Mouse (Mus musculus): Measurements from ENCODE around the gene Esrrg. TPM values are rescaled to one million over a fixed set of nuclear protein-coding genes. Genes with fewer than 3 reads are reported as not detected.

Esrrg gene
- total RNA-seq, 1 experiment from 2014 or later = not detected

- ATAC-seq (replicated peaks; ENCODE audit: insufficient number of reproducible peaks, low FRiP score, low TSS enrichment, poor library complexity, severe bottlenecking) = no peak
Observed at GRCm38 (mm10) chr1:187872744-187873143, 264.2 kb downstream of the Esrrg start.

- ATAC-seq (replicated peaks; ENCODE audit: insufficient number of reproducible peaks, low FRiP score, low TSS enrichment, poor library complexity, severe bottlenecking) = no peak
Observed at GRCm38 (mm10) chr1:187873770-187874169, 265.2 kb downstream of the Esrrg start.

- no peak for ATAC-seq (replicated peaks; ENCODE audit: insufficient number of reproducible peaks, low FRiP score, low TSS enrichment, poor library complexity, severe bottlenecking)
Observed at GRCm38 (mm10) chr1:187887270-187887669, 278.7 kb downstream of the Esrrg start.

DNA sequence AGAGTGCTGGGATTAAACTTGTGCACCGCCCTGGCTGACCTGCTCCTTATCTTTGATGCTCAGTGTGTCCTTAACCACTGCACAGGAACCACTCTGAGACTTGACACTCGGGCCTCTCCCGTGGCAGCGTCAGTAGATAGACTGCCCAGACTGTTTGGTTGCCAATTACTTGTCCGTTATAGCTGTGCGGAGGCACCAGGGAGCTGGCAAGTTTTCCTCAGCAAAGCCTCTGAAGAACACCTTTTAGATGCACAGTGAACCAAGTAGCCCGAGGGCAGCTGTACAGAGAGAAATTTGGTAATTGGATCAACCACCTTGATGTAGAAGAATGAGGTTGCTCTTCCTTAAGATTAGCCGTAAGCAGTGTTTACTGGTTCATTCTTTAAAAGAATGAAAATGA lies 279.6 kb downstream of the Esrrg start:
- no peak for ATAC-seq (replicated peaks; ENCODE audit: insufficient number of reproducible peaks, low FRiP score, low TSS enrichment, poor library complexity, severe bottlenecking)

GRCm38 (mm10) chr1:187889096-187889495 lies 280.5 kb downstream of the Esrrg start:
- no peak for ATAC-seq (replicated peaks; ENCODE audit: insufficient number of reproducible peaks, low FRiP score, low TSS enrichment, poor library complexity, severe bottlenecking)

DNA sequence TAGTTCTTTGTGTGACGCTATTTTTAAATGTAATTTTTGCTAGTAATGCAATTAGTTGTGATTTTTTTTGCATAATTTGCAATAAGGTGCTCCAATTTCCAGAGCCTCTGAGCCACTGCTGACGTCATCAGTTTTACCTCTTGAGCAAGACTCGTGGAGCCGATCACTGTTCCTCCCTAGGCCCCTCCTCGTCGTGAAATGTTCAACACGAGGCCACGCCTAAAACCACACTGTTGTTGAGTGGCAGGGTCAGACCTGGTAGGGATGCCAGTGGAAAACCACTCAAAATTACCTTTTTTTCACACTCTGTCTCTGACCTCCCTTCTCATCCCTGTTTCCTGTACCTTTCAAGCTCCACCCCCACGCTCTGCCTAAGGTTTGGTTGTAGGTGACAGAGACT lies 282.7 kb downstream of the Esrrg start:
- ATAC-seq (replicated peaks; ENCODE audit: insufficient number of reproducible peaks, low FRiP score, low TSS enrichment, poor library complexity, severe bottlenecking) = no peak

DNA sequence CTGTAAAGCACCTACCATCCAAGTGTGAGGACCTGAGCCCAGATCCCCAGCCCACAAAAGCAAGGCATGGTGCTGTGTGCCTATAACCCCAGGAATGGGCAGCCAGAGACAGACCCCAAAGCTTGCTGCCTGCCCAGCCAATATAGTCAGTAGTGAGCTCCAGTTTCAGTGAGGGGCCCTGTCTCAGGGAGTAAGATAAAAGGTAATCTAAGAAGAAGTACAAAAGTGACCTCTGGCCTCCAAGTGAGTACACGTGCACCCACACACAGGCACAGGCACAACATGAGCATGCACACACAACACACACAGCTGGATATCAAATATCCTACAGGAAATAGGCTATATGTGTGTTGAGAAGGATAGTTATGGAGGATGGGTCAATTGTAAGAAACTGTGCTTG lies 286.9 kb downstream of the Esrrg start:
- no peak for ATAC-seq (replicated peaks; ENCODE audit: insufficient number of reproducible peaks, low FRiP score, low TSS enrichment, poor library complexity, severe bottlenecking)

DNA sequence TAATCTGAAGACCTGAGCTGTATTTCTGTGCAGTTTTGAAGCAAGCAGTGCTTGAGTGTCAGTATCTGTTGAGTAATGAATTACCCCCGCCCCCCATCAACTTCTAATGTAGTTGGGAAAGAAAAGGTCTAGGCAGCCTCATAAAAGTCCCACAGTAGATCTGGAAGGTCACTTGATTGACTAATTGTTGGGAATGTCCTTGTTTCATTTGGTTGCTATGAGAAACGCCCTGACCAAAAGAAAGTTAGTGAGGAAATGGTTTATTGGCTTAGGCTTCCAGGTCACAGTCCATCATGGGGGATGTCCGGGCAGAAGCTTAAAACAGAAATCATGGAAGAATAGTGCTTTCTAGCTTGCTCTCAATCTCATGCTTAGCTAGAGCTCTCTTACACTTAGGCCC lies 287.7 kb downstream of the Esrrg start:
- ATAC-seq (replicated peaks; ENCODE audit: insufficient number of reproducible peaks, low FRiP score, low TSS enrichment, poor library complexity, severe bottlenecking) = no peak

DNA sequence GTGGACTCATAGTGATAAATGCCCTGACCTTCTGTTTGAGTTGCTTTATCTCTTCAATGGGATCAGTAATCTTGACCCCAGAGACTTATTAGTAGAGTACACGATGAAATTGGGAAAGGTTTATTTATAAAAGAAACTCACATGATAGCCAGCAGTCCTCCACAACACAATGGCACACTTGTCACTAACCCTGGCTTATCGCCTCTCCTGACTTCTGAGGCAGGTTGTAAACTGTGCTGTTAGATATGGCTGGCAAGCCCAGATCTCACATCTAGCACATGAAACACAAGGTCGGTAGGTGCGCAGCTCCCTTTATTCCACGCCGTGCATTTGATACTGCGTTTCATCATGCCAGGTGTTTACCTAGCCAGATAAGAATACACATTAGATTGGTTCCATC lies 288.3 kb downstream of the Esrrg start:
- no peak for ATAC-seq (replicated peaks; ENCODE audit: insufficient number of reproducible peaks, low FRiP score, low TSS enrichment, poor library complexity, severe bottlenecking)

DNA sequence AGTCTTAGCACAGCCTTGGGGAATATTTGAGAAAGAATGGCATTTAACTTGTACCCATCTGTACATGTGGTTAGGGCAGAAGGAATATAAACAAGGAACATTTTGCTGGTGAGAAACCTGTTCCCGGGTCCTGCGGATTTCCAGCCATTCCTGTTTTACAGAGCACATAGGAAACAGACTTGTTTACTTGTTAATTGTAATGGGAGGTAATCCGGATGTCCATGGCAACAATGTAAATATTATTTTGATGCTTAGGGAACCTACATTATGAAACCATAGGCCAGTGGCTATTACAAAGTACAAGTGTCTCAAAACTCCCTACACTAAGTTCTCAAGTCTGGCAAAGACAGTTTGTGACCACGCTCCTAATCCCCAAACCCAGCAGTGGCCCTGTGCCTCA lies 290.9 kb downstream of the Esrrg start:
- ATAC-seq (replicated peaks; ENCODE audit: insufficient number of reproducible peaks, low FRiP score, low TSS enrichment, poor library complexity, severe bottlenecking) = no peak

DNA sequence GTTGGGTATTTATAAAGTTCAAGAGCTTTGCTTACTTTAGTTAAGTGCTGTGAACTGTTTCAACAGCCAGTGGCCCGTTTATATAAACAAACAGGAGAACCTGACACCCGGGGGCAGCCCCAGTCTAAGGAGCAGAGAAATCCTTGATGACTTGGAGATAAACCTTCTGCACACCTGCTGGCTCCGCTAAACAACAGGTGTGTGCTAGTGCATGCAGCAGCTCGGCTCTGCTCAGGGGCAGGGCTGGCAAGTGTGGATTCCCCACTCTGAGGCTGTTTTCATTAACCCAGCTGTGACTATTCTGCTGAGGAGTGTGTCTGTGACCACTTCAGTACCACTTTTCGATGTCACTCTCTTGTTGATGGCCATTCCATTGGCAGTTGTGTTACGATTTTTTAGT lies 292.2 kb downstream of the Esrrg start:
- no peak for ATAC-seq (replicated peaks; ENCODE audit: insufficient number of reproducible peaks, low FRiP score, low TSS enrichment, poor library complexity, severe bottlenecking)

- no peak for ATAC-seq (replicated peaks; ENCODE audit: insufficient number of reproducible peaks, low FRiP score, low TSS enrichment, poor library complexity, severe bottlenecking)
Observed at GRCm38 (mm10) chr1:187902176-187902575, 293.6 kb downstream of the Esrrg start.

DNA sequence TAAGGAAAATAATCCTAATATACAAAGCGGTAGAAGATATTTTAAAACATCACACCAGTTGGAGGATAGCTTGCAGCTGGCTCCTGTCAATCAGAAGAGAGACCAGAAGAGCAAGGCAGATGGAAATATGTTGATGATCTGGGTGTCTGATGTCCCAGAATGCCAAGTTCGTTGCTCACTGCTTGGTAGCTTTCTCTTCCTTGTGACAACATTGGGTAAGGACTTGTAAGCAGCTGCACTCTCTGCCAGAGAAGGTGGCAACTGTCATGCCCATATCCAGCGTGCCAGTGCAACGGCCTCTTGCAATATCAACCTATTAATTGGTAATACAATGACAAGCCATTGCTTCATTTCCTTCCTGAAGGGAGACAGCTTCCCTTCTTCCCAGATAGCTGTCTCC lies 296.1 kb downstream of the Esrrg start:
- ATAC-seq (replicated peaks; ENCODE audit: insufficient number of reproducible peaks, low FRiP score, low TSS enrichment, poor library complexity, severe bottlenecking) = no peak

DNA sequence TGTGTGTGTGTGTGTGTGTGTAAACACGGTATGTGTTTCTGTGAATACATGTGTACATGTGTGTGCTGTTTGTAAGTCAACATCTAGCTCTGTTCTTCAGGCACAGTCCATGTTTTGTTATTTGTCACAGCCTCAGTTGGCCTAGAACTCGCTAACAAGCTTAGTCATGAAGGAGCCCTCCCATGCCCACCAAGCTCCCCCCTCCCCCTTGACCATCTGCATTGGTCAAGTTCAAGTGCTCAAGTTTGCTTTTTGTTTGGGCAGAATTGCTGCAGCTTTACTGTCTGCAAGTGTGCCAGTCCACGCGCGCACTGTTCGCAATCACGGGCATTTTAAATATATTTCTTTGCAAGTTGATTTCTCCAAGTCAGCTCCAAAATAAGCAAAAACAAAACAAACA lies 298.8 kb downstream of the Esrrg start:
- ATAC-seq (replicated peaks; ENCODE audit: insufficient number of reproducible peaks, low FRiP score, low TSS enrichment, poor library complexity, severe bottlenecking) = no peak

GRCm38 (mm10) chr1:187907871-187908270 lies 299.3 kb downstream of the Esrrg start:
- ATAC-seq (replicated peaks; ENCODE audit: insufficient number of reproducible peaks, low FRiP score, low TSS enrichment, poor library complexity, severe bottlenecking) = no peak

- no peak for ATAC-seq (replicated peaks; ENCODE audit: insufficient number of reproducible peaks, low FRiP score, low TSS enrichment, poor library complexity, severe bottlenecking)
Observed at GRCm38 (mm10) chr1:187910718-187911117, 302.1 kb downstream of the Esrrg start.

- ATAC-seq (replicated peaks; ENCODE audit: insufficient number of reproducible peaks, low FRiP score, low TSS enrichment, poor library complexity, severe bottlenecking) = no peak
Observed at GRCm38 (mm10) chr1:187911201-187911600, 302.6 kb downstream of the Esrrg start.

GRCm38 (mm10) chr1:187918303-187918702 lies 309.7 kb downstream of the Esrrg start:
- ATAC-seq (replicated peaks; ENCODE audit: insufficient number of reproducible peaks, low FRiP score, low TSS enrichment, poor library complexity, severe bottlenecking) = no peak

- ATAC-seq (replicated peaks; ENCODE audit: insufficient number of reproducible peaks, low FRiP score, low TSS enrichment, poor library complexity, severe bottlenecking) = no peak
Observed at GRCm38 (mm10) chr1:187918939-187919338, 310.3 kb downstream of the Esrrg start.

GRCm38 (mm10) chr1:187920156-187920777 lies 311.7 kb downstream of the Esrrg start:
- no peak for ATAC-seq (replicated peaks; ENCODE audit: insufficient number of reproducible peaks, low FRiP score, low TSS enrichment, poor library complexity, severe bottlenecking)

- no peak for ATAC-seq (replicated peaks; ENCODE audit: insufficient number of reproducible peaks, low FRiP score, low TSS enrichment, poor library complexity, severe bottlenecking)
Observed at GRCm38 (mm10) chr1:187931146-187931545, 322.6 kb downstream of the Esrrg start.

Data from monocyte, adult 5-6 weeks (primary cell).